Comparison of ENCODE assay signal across 26 mouse cellular contexts in genomic region chr11:113774773-113775172, GRCm38 (mm10).
"Had no signal": no experiment of that assay in that cellular context is flagged by ENCODE, and none has a peak within 500 bp of the region (broad histone marks: within the 10 kb centered on the region; RNA-seq: fewer than 3 reads in every experiment).

No protein-coding gene starts in this region.

- H3K27ac ChIP-seq: heart, embryonic 10.5 days; hindbrain, embryonic 12.5 days; hindbrain, embryonic 14.5 days; kidney, embryonic 15.5 days; kidney, postnatal 0 days; limb, embryonic 13.5 days; limb, embryonic 15.5 days; liver, embryonic 12.5 days; liver, embryonic 14.5 days had no signal

- H3K4me3 ChIP-seq: heart, embryonic 10.5 days; heart, embryonic 12.5 days; hindbrain, embryonic 10.5 days; hindbrain, embryonic 12.5 days; kidney, embryonic 15.5 days; limb, embryonic 13.5 days; limb, embryonic 15.5 days; liver, embryonic 12.5 days had no signal

- H3K36me3 ChIP-seq: heart, embryonic 10.5 days; heart, embryonic 12.5 days; hindbrain, embryonic 10.5 days; hindbrain, embryonic 12.5 days; kidney, embryonic 15.5 days; limb, embryonic 13.5 days; liver, embryonic 12.5 days had no signal

- H3K4me2 ChIP-seq: heart, embryonic 12.5 days; hindbrain, embryonic 12.5 days; hindbrain, embryonic 14.5 days; kidney, embryonic 15.5 days; limb, embryonic 13.5 days; limb, embryonic 15.5 days; liver, embryonic 12.5 days had no signal

- H3K9ac ChIP-seq: heart, embryonic 12.5 days; hindbrain, embryonic 12.5 days; hindbrain, embryonic 14.5 days; kidney, embryonic 15.5 days; limb, embryonic 13.5 days; limb, embryonic 15.5 days; liver, embryonic 12.5 days; liver, embryonic 14.5 days had no signal

- DNase-seq: gastrocnemius, postnatal 25 days; heart, adult 18-20 months; heart, postnatal 10 days; heart, postnatal 4 days; kidney, adult 11 months; kidney, adult 2 months; kidney, adult 9 months; kidney, postnatal 14 days; kidney, postnatal 36 days; layer of hippocampus, adult 9-11 months; layer of hippocampus, postnatal 36 days; left cerebral cortex, postnatal 4 days; lung, adult 18-20 months had no signal

- ATAC-seq: hindbrain, embryonic 16.5 days; intestine, embryonic 16.5 days; liver, embryonic 12.5 days had no signal

- H3K27me3 ChIP-seq: heart, embryonic 12.5 days; hindbrain, embryonic 12.5 days; kidney, embryonic 15.5 days; limb, embryonic 13.5 days; limb, embryonic 15.5 days had no signal

- H3K9me3 ChIP-seq: heart, embryonic 10.5 days; heart, embryonic 12.5 days; hindbrain, embryonic 10.5 days; hindbrain, embryonic 12.5 days; kidney, embryonic 15.5 days; limb, embryonic 13.5 days; limb, embryonic 15.5 days; liver, embryonic 12.5 days had no signal
